Mouse (Mus musculus) cerebellum, adult 2 months (tissue): ENCODE results near the gene Wdr5b.

Experiments used
- CTCF ChIP-seq: fragments of 200-500 bp; IDR thresholded peaks from 2 replicates; pipeline ENCODE4 v1.5.1; 2011; ENCODE audit warnings: low read depth, mild to moderate bottlenecking, control low read depth, low read length, moderate library complexity, borderline replicate concordance; ENCODE audit not compliant: insufficient read depth
- POLR2A ChIP-seq: fragments of 200-500 bp; IDR thresholded peaks from 2 replicates; pipeline ENCODE4 v1.6.1; 2011; ENCODE audit warnings: low read length, control low read depth, borderline replicate concordance; ENCODE audit not compliant: insufficient read depth

GRCm38 (mm10) chr16:36053524-36054275 lies 12.7 kb downstream of the Wdr5b start:
- TF ChIP-seq CTCF (no peak), POLR2A (no peak)
